Mouse (Mus musculus) testis, postnatal 10 days (tissue): ENCODE data around the gene Aqp9.

Experiments
- DNase-seq: peaks from one replicate; pipeline ENCODE4 v3.0.0; 2021; ENCODE audit warnings: low spot score

Aqp9 gene

GRCm38 (mm10) chr9:71066491-71066890 lies 102.0 kb downstream of the Aqp9 start:
- no peak for DNase-seq

DNA sequence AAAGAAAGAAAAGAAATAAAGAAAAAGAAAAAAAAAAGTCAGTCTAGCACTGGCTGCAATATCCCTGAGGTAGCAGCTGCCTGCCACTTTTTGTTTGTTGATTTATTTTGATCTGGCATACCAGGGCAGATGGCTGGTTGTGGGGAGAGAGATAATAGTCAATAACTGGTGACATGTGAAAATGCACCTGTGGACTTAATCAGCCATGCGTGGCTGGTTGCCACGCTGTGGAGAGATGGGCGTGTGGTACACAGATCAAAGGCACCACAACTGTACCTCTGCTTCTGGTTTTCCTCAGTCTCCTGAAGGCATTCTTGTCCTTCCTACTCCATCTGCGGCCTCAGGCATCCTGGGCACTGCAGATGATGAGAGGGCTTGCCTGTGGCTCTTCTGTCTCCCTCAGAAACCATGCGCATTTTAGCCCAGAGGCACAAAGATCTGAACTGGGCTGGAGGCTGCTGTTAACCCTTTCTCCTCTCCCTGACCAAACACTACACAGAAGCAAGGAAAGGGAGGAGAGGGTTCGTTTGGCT lies 103.1 kb downstream of the Aqp9 start:
- DNase-seq: no peak

DNA sequence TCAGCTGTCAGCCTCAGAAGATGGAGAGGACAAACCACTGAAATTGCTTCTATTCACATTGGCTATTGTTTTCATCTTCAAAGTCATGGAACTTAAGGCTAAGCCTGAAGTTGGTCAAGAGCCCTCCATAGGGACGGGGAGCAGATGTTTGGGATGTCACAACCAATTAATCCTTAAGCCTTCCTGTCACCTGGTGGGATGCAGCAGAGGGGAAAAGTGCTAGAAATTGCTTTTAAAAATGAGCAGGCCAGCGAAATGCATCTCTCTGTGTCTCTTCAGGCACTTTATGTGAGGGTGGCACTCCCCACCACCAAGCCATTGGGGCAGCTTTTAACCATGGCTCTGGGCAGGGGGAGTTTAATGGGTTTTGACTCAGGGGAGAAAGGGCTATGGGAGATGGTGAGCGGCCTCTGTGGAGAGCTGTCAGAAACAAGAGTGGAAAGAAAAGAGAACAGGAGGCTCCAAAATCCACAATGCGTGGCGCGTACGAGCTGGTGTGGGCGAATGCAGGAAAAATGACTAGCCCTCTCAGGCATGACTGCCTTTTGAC lies 104.1 kb downstream of the Aqp9 start:
- DNase-seq: no peak

DNA sequence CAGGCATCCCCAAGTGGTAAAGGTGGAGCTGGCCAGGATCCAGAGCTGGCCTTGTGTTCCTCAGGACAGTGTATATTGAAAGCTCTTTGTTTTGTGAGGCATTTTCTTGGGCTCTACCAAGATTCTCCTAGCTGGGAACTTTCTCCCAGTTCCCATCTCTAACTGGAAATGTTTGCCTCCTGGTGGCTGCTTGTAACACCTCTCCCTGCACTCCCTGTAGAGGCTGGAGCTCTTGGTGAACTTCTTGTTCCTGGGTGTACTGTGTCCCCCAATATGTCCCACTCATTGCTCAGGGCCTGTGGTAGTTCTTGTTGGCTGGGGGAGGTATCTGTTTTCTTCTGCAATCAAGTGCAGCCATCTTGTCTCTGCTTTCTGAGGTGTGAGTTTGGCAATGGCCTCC lies 104.9 kb downstream of the Aqp9 start:
- no peak for DNase-seq

GRCm38 (mm10) chr9:71062976-71063375 lies 105.5 kb downstream of the Aqp9 start:
- no peak for DNase-seq

DNA sequence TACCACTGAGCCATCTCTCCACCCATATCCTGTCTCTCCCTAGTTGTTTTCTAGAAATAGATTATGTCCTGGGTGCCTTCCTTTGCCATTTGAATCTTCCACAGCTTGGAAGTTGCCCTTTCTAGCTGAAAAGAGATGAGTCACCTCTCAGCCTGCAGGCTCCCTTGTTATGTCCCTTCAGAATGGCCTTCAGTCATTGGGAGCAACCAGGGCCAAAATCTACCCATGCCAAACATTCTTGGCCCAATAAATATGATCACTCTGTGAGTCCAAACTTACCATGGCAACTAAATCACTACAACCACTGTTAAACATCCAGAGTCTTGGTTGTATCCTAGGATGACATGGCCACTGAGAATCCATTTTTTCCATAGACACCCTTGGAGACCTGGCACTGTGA lies 106.2 kb downstream of the Aqp9 start:
- no peak for DNase-seq
